Comparison of ENCODE assay signal across 17 mouse cellular contexts in the genomic region with DNA sequence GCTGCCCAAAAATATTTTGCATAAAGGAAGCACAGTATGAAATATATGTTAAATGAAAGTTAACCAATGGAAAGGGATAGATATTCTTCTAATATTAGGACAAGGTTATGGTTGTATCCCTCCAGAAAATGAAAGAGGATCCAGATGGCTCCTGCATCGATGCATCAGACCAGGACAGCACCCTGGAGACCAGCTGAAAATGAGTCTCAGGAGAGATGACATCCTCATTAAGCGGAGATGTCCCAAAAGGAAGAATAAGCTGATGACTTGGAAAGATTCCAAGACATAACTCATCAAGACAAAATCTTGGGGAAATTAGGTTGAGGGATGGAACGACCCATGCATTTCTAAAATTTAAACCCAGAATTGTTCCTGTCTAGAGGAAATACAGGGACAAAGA.
"Had no signal": no experiment of that assay in that cellular context is flagged by ENCODE, and none has a peak within 500 bp of the region (broad histone marks: within the 10 kb centered on the region; RNA-seq: fewer than 3 reads in every experiment).

No protein-coding gene starts in this region.

- H3K27ac ChIP-seq: liver, embryonic 14.5 days; midbrain, embryonic 13.5 days; midbrain, embryonic 15.5 days; neural tube, embryonic 12.5 days had no signal

- DNase-seq: lung, adult 18-20 months; lung, embryonic 14.5 days; lung, postnatal 10 days; lung, postnatal 4 days; retina, postnatal 1 day; right cerebral cortex, adult 18-20 months; right cerebral cortex, postnatal 25 days; right cerebral cortex, postnatal 4 days; spleen, adult 18-20 months; thymus, adult 18-20 months; thymus, postnatal 36 days had no signal

- H3K27me3 ChIP-seq: midbrain, embryonic 13.5 days; midbrain, embryonic 15.5 days; neural tube, embryonic 12.5 days had no signal

- H3K36me3 ChIP-seq: midbrain, embryonic 13.5 days; midbrain, embryonic 15.5 days; neural tube, embryonic 12.5 days had no signal

- ATAC-seq: midbrain, embryonic 15.5 days had no signal

- H3K9me3 ChIP-seq: midbrain, embryonic 13.5 days; midbrain, embryonic 15.5 days; neural tube, embryonic 12.5 days had no signal

- H3K4me3 ChIP-seq: midbrain, embryonic 13.5 days; midbrain, embryonic 15.5 days; myocyte; neural tube, embryonic 12.5 days had no signal

- H3K4me1 ChIP-seq: midbrain, embryonic 13.5 days; midbrain, embryonic 15.5 days; neural tube, embryonic 12.5 days had no signal

- H3K4me2 ChIP-seq: lung, embryonic 14.5 days; midbrain, embryonic 11.5 days; midbrain, embryonic 13.5 days; midbrain, embryonic 15.5 days; neural tube, embryonic 12.5 days had no signal

- H3K9ac ChIP-seq: liver, embryonic 14.5 days; lung, embryonic 14.5 days; midbrain, embryonic 13.5 days; midbrain, embryonic 15.5 days; neural tube, embryonic 12.5 days had no signal
